Mouse (Mus musculus) ES-Bruce4 (cell line): ENCODE results near the gene Ptpn4.

Experiments used
- CTCF ChIP-seq: IDR thresholded peaks from one replicate; pipeline ENCODE4 v1.8.1; 2011; ENCODE audit warnings: low read depth, low read length
- EP300 ChIP-seq: IDR thresholded peaks from 2 replicates; pipeline ENCODE4 v1.6.1; 2011; ENCODE audit warnings: low read depth, low read length; ENCODE audit not compliant: insufficient read depth

- TF ChIP-seq CTCF (no peak), EP300 (no peak)
These were observed 40.1 kb upstream of the Ptpn4 start for GRCm38 (mm10) chr1:119877469-119877868.
